Mouse (Mus musculus) myocyte (in vitro differentiated cells): Measurements from ENCODE around the gene Tex14. TPM values are rescaled to one million over a fixed set of nuclear protein-coding genes. Genes with fewer than 3 reads are reported as not detected.
"Not testable (repeated sequence)": the region's sequence is repeated elsewhere in the genome, so short reads cannot be mapped to it uniquely, and the experiment has no call there.

Experiments used
- H3K27me3 ChIP-seq: one replicate; pipeline ENCODE4 v1.6.1; 2011; ENCODE audit not compliant: control insufficient read depth, insufficient read depth, insufficient read length
- H3K36me3 ChIP-seq: one replicate; pipeline ENCODE4 v1.6.1; 2011; ENCODE audit not compliant: control insufficient read depth, insufficient read depth
- H3K4me2 ChIP-seq: one replicate; pipeline ENCODE4 v1.6.1; 2011; ENCODE audit warnings: low read depth, control low read depth
- H3K4me3 ChIP-seq: one replicate; pipeline ENCODE4 v1.5.1; 2011; ENCODE audit warnings: mild to moderate bottlenecking, control low read depth, moderate library complexity
- H3K79me2 ChIP-seq: one replicate; pipeline ENCODE4 v1.6.1; 2011; ENCODE audit not compliant: control insufficient read depth, insufficient read depth
- H3ac ChIP-seq: one replicate; pipeline ENCODE4 v1.6.1; 2011; ENCODE audit not compliant: control insufficient read depth, insufficient read length
- CEBPB ChIP-seq: IDR thresholded peaks from 2 replicates; pipeline ENCODE4 v1.6.1; 2011; ENCODE audit warnings: mild to moderate bottlenecking, moderate library complexity; ENCODE audit not compliant: poor library complexity, insufficient read depth, severe bottlenecking
- E2F4 ChIP-seq: IDR thresholded peaks from one replicate; pipeline ENCODE4 v1.6.1; 2011; ENCODE audit warnings: mild to moderate bottlenecking, control low read depth, moderate library complexity; ENCODE audit not compliant: insufficient read depth
- MAX ChIP-seq: IDR thresholded peaks from one replicate; pipeline ENCODE4 v1.6.1; 2011; ENCODE audit warnings: low read depth, mild to moderate bottlenecking, control low read depth
- MYOD1 ChIP-seq, 3 experiments: IDR thresholded peaks; one replicate each; pipeline ENCODE4 v1.6.1; 2011; ENCODE audit warnings: control low read depth in 2 of 3, low read depth in 2 of 3, mild to moderate bottlenecking in 2 of 3, moderate library complexity in 1 of 3; ENCODE audit not compliant: insufficient read length in 2 of 3, control insufficient read depth in 1 of 3
- MYOG ChIP-seq, 3 experiments: IDR thresholded peaks; one replicate each; pipeline ENCODE4 v1.6.1; 2011; ENCODE audit warnings: control low read depth in 2 of 3, low read depth in 2 of 3, mild to moderate bottlenecking in 2 of 3; ENCODE audit not compliant: insufficient read length in 2 of 3, control insufficient read depth in 1 of 3, insufficient read depth in 1 of 3
- POLR2A ChIP-seq: IDR thresholded peaks from one replicate; pipeline ENCODE4 v1.6.1; 2011; ENCODE audit warnings: low read depth, mild to moderate bottlenecking, control low read depth, moderate library complexity; ENCODE audit not compliant: insufficient read length
- POLR2AphosphoS2 ChIP-seq: IDR thresholded peaks from one replicate; pipeline ENCODE4 v1.6.1; 2011; ENCODE audit warnings: low read depth, control low read depth; ENCODE audit not compliant: insufficient read length
- REST ChIP-seq: IDR thresholded peaks from one replicate; pipeline ENCODE4 v1.6.1; 2011; ENCODE audit warnings: mild to moderate bottlenecking, control low read depth, moderate library complexity; ENCODE audit not compliant: insufficient read depth, insufficient read length
- SRF ChIP-seq: IDR thresholded peaks from one replicate; pipeline ENCODE4 v1.6.1; 2011; ENCODE audit warnings: low read depth; ENCODE audit not compliant: control insufficient read depth, insufficient read length
- TCF12 ChIP-seq: IDR thresholded peaks from one replicate; pipeline ENCODE4 v1.6.1; 2011; ENCODE audit warnings: mild to moderate bottlenecking, control low read depth; ENCODE audit not compliant: poor library complexity, insufficient read depth, severe bottlenecking
- TCF3 ChIP-seq: IDR thresholded peaks from one replicate; pipeline ENCODE4 v1.6.1; 2011; ENCODE audit warnings: low read depth, control low read depth; ENCODE audit not compliant: insufficient read length
- USF1 ChIP-seq: IDR thresholded peaks from one replicate; pipeline ENCODE4 v1.6.1; 2011; ENCODE audit warnings: low read depth, mild to moderate bottlenecking, control low read depth, moderate library complexity
- polyA plus RNA-seq: library from polyadenylated mRNA; unstranded; fragments of >200 nt; fragmentation: generic; extraction: Trizol; gene quantifications from one replicate; pipeline ENCODE4 v1.2.1, GENCODE M21; 2012; ENCODE audit warnings: missing spikeins

The Tex14 gene
- polyA plus RNA-seq, 1 experiment: 0.13 TPM

GRCm38 (mm10) chr11:87393855-87394254 is 11.0 kb upstream of the Tex14 start:
- no peaks in the 10 kb centered on the region for H3K79me2 ChIP-seq
- TF ChIP-seq POLR2AphosphoS2: no peak
- TF ChIP-seq MYOG (IDR thresholded peaks at IDR 0.05; ENCODE audit: control insufficient read depth in 1 of 3, insufficient read depth in 1 of 3, insufficient read length in 2 of 3, low read depth in 2 of 3): no peak
- no peak for TF ChIP-seq TCF12
- no peak for TF ChIP-seq POLR2A
- no peak for TF ChIP-seq E2F4
- TF ChIP-seq MYOD1 (IDR thresholded peaks at IDR 0.05; ENCODE audit: control insufficient read depth in 1 of 3, insufficient read length in 2 of 3, low read depth in 2 of 3): no peak
- no peak for TF ChIP-seq TCF3
- TF ChIP-seq CEBPB: no peak
- no peak for TF ChIP-seq REST
- TF ChIP-seq USF1: no peak

GRCm38 (mm10) chr11:87398402-87398801 is 6.5 kb upstream of the Tex14 start:
- no peak overlapping the region for H3ac ChIP-seq
- no peaks in the 10 kb centered on the region for H3K79me2 ChIP-seq
- H3K4me3 ChIP-seq: no peak overlapping the region
- no peaks in the 10 kb centered on the region for H3K36me3 ChIP-seq
- TF ChIP-seq CEBPB: no peak
- TF ChIP-seq SRF: no peak
- TF ChIP-seq USF1: no peak
- TF ChIP-seq TCF3: no peak
- no peak for TF ChIP-seq E2F4
- TF ChIP-seq POLR2A: no peak
- no peak for TF ChIP-seq POLR2AphosphoS2
- no peak for TF ChIP-seq MAX
- no peak for TF ChIP-seq REST
- no peak for TF ChIP-seq MYOG (IDR thresholded peaks at IDR 0.05; ENCODE audit: control insufficient read depth in 1 of 3, insufficient read depth in 1 of 3, insufficient read length in 2 of 3, low read depth in 2 of 3)
- TF ChIP-seq TCF12: no peak
- no peak for TF ChIP-seq MYOD1 (IDR thresholded peaks at IDR 0.05; ENCODE audit: control insufficient read depth in 1 of 3, insufficient read length in 2 of 3, low read depth in 2 of 3)
- no peaks in the 10 kb centered on the region for H3K27me3 ChIP-seq
- no peak overlapping the region for H3K4me2 ChIP-seq

More at GRCm38 (mm10) chr11:87393855-87394254, 11.0 kb upstream of the Tex14 start:
- Histone ChIP-seq H3K36me3 (no peaks in the 10 kb centered on the region), H3ac (no peak overlapping the region), H3K4me2 (no peak overlapping the region), H3K4me3 (no peak overlapping the region), H3K27me3 (no peaks in the 10 kb centered on the region)

GRCm38 (mm10) chr11:87404111-87404853 is 583 bp upstream of the Tex14 start:
- Histone ChIP-seq H3K36me3 (no peaks in the 10 kb centered on the region), H3K4me2 (peak overlapping the region; percentile 84), H3K4me3 (peak overlapping the region; percentile 59), H3K27me3 (no peaks in the 10 kb centered on the region), H3K79me2 (no peaks in the 10 kb centered on the region), H3ac (peak overlapping the region; percentile 24)
- TF ChIP-seq TCF12: no peak
- TF ChIP-seq SRF: peak; percentile 50
- peak; percentile 84 for TF ChIP-seq POLR2AphosphoS2
- TF ChIP-seq CEBPB: 0 out of 2 replicates have a peak, but pooled peaks have one; percentile 38
- TF ChIP-seq POLR2A: peak; percentile 83
- peak in 1 of 3 experiments; percentile 20 for TF ChIP-seq MYOG (IDR thresholded peaks at IDR 0.05; ENCODE audit: control insufficient read depth in 1 of 3, insufficient read depth in 1 of 3, insufficient read length in 2 of 3, low read depth in 2 of 3)
- TF ChIP-seq MAX: no peak
- TF ChIP-seq USF1: no peak
- no peak for TF ChIP-seq TCF3
- TF ChIP-seq MYOD1 (IDR thresholded peaks at IDR 0.05; ENCODE audit: control insufficient read depth in 1 of 3, insufficient read length in 2 of 3, low read depth in 2 of 3): peak in 1 of 3 experiments; percentile 57
- no peak for TF ChIP-seq REST
- peak; percentile 39 for TF ChIP-seq E2F4

GRCm38 (mm10) chr11:87413412-87413811 is 8.5 kb downstream of the Tex14 start:
- H3K79me2 ChIP-seq, H3K27me3 ChIP-seq, H3ac ChIP-seq, H3K4me3 ChIP-seq, H3K36me3 ChIP-seq, H3K4me2 ChIP-seq: not testable (repeated sequence)

- no peak overlapping the region for H3K4me2 ChIP-seq
- no peak for TF ChIP-seq MYOG (IDR thresholded peaks at IDR 0.05; ENCODE audit: control insufficient read depth in 1 of 3, insufficient read depth in 1 of 3, insufficient read length in 2 of 3, low read depth in 2 of 3)
- no peak for TF ChIP-seq E2F4
- no peak for TF ChIP-seq REST
- TF ChIP-seq TCF3: no peak
- no peak for TF ChIP-seq MYOD1 (IDR thresholded peaks at IDR 0.05; ENCODE audit: control insufficient read depth in 1 of 3, insufficient read length in 2 of 3, low read depth in 2 of 3)
- TF ChIP-seq SRF: no peak
- no peak for TF ChIP-seq POLR2AphosphoS2
- no peak for TF ChIP-seq USF1
- TF ChIP-seq POLR2A: no peak
- TF ChIP-seq CEBPB: no peak
- TF ChIP-seq TCF12: no peak
- TF ChIP-seq MAX: no peak
Measured at GRCm38 (mm10) chr11:87416120-87416519, 11.3 kb downstream of the Tex14 start.

More at GRCm38 (mm10) chr11:87416120-87416519, 11.3 kb downstream of the Tex14 start:
- Histone ChIP-seq H3K79me2 (no peaks in the 10 kb centered on the region), H3ac (no peak overlapping the region), H3K4me3 (no peak overlapping the region), H3K36me3 (no peaks in the 10 kb centered on the region), H3K27me3 (no peaks in the 10 kb centered on the region)
